Mouse (Mus musculus) Muller cell, postnatal 12 days (primary cell): ENCODE measurements around the gene Tekt2.

ENCODE experiments used
- DNase-seq: peaks from one replicate; pipeline ENCODE4 v3.0.0-alpha.2; 2015; ENCODE audit errors: inconsistent ontology term

The Tekt2 gene

DNA sequence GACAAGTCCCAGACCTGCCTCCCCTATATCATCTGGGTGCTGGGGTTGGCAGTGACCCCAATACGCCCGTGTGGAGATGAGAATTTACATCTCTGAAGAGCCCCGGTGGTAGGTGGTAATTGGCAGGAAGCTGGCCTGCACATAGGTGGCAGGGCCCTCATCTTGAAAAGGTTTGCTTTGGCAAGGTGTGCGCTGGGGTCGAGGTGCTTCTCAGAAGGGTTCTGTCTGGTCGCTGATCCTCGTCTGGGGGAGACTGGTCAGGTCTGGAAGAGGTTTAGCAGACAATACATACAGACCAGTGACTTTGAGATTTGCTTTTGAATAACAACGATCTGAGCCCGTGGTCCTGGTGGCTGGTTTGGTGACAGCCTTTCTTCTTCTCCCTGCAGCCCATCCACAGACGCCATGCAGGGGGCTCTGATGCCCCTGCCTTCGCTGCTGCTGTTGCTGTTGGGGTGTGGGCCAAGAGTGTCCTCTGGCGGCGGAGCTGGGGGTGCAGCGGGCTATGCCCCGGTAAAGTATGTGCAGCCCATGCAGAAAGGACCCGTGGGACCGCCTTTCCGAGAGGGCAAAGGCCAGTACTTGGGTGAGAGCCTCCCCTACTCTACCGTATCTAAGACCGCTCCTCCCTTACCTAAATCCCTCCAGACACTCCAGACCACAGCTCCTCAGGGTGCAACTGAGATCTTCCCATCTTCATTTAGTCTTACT lies 16.1 kb downstream of the Tekt2 start:
- DNase-seq: no peak

DNA sequence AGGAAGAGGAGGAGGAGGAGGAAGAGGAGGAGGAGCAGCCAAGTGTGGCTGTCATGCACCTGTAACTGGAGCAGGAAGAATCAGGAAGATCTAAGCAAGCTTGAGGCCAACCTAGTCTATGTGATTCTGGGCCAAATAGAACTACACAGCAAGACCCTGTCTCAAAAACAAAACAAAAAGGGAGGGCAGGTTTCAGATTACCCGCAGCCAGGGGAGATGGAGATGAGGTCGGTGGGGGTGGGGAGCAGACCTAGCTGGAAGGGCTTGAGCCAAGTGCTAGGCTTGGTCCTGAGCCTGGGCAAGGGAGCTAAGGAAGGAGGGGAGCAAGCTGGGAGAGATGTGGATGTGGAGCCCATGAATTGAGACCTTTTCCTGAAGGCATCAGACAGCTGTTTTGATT lies 18.7 kb downstream of the Tekt2 start:
- no peak for DNase-seq

GRCm38 (mm10) chr4:126306058-126306457 lies 19.4 kb downstream of the Tekt2 start:
- no peak for DNase-seq

GRCm38 (mm10) chr4:126305428-126305827 lies 20.1 kb downstream of the Tekt2 start:
- no peak for DNase-seq

DNA sequence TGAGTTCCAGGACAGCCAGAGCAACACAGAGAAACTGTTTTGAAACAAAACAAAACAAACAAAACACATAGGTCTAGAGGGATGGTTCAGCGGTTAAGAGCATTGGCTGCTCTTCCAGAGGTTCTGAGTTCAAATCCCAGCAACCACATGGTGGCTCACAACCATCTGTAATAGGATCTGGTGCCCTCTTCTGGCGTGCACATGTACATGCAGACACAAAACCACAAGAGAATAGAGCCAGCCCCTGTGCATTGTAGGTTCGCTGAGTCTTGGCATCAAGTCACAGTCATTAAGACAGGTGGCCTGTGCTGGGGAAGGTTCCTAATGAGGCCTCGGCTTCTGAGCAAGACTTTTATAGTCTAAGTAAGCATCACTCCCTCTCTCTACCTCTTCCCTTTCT lies 21.6 kb downstream of the Tekt2 start:
- no peak for DNase-seq

DNA sequence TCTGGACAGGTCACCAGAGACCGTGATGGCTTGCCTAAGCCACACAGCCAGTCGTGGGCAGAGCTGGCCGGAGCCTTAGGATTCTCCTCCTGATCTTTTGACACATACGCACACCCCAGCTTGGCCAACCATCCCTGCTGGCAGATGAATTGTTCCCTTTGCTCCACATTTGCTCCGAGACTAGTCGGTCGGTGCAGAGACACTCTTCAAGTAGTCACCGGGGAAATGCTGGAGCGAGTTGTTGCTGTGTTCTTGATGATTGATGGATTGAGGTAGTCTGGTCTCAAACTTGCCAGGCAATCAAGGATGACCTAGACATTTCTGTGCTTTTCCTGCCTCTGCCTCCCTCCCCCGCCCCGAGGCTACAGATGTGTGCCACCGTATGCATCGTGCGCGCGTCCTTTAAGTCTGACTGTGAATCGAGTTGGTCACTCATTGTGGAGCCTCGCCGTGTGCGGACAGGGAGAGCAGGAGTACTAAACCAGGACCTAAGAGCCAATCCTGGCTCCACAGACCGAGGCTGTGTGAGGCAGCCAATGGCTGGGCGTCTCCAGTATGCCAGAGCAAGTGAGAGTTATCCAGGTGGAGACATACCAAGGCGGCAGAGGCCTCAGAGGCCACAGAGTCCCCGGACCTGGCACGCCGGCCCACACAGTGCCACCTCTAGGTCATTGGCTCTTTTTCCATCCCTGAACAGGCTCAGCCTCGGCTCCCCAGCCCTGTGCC lies 23.7 kb downstream of the Tekt2 start:
- peak; percentile 26 for DNase-seq

GRCm38 (mm10) chr4:126300916-126301583 lies 24.4 kb downstream of the Tekt2 start:
- DNase-seq: peak; percentile 76

DNA sequence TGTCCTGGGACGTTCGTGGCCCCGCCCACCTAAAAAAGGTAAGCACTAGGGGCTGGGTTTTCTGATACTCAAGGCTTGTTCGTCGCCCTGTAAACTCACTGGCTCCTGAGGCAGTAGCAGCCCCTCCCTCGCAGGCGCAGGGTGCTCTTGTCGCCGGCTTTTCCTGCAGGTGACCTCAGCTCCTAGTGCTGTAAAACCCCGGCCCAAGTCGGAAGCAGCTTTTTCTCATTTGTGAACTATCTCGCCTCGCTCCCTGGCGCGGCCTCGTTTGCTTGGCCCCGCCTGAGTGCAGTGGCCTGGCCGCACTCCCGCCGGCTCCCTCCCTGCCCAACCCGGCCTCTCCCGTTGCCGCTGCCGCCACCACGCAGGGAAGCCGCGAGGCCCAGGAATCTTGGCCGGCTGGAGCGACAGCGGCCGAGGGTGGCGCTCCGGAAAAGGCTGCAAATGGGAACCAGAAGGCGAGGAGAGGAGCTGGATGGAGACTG lies 28.8 kb downstream of the Tekt2 start:
- DNase-seq: peak; percentile 82

DNA sequence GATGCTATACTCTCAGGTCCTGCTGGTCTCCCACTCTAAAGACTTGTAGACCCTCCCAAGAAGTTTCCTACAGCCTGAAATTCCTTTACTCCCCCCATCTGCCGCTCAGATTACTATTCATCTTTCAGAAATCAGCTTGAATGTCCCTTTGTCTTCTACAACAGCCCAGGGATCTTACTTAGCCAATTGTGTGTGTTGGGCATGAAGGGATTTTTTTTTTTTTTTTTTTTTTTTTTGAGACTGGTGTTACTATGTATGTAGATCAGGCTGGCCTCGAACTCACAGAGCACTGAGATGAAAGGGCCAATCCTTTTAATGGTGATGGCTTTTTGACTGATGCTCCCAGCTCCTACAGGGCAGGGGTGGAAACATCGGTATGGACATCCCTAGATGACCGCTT lies 29.6 kb downstream of the Tekt2 start:
- no peak for DNase-seq

GRCm38 (mm10) chr4:126295152-126295551 lies 30.3 kb downstream of the Tekt2 start:
- no peak for DNase-seq

- peak; percentile 75 for DNase-seq
These were observed 34.3 kb downstream of the Tekt2 start for GRCm38 (mm10) chr4:126291196-126291595.

DNA sequence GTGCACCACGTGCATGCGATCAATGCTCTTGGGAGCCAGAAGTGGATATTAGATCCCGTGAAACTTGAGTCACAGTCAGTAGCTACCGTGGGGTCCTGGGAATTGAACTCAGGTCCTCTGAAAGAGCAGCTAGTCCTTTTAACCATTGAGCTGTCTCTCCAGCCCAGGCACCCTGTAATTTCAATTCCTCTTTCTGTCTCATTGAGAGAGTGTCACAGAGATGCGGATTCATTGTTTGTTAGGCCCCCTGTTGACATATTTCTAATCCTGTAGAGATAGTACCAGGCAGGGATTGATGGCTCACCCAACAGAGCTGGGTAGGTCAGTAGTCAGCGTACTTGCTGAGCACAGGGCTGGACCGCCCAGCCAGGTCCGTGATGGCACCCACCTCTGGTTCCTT lies 35.2 kb downstream of the Tekt2 start:
- DNase-seq: no peak

DNA sequence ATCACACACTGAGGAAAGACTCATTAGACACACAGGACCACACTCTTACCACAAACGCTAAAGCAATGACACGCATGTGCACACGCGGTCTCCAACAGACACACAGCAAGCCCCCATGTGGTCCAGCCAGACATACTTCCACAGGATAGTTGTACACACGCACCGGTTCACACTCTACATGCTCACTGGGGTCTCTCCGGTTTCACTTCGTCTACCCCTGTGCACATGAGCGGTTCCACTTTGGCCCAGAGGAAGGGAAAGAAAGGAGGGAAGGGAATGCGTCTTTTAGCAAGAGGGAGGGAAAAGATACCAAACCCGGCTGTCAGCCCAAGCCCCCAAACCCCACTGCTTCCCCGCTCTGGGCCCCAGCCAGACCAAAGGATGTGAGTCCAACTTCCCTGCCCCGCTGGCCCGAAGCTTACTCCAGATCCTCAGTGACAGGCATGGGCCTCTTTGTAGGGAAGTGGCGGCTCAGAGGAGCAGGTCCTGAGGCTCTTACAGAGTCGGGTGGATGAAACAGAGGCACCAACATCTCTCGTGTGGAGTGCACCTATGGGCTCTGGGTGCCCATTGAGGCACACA lies 37.3 kb downstream of the Tekt2 start:
- DNase-seq: no peak

DNA sequence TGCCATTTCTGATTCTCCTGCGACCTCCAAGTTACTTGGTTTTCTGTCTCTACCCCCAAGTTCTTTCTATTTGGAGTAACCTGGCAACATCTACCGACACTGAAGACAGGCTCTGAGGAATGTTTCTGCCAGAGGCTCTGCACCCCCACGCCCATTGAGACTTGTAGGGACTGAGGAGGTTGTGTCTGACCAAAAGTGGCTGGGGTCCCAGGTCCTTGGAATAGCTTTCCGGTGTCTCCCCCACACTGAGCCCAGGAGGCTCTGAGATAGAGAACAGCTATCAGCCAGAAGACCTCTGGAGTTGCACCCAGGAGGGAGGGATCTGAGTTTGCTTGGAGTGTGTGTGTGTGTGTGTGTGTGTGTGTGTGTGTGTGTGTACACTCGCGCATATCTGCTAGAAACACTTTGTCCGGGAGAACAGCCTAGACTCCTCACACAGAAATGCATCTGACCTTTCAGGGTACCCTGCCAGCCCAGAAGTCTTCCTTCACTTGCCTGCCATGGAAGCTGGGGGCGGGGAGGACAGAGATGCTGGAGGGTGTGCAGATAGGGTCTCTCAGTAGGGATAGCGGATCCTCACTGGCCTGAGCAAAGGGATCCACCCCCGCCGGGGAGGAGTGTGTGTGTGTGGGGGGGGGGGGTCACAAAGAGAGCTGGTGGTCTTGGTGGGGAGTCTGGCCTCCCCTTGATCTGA lies 38.0 kb downstream of the Tekt2 start:
- no peak for DNase-seq

DNA sequence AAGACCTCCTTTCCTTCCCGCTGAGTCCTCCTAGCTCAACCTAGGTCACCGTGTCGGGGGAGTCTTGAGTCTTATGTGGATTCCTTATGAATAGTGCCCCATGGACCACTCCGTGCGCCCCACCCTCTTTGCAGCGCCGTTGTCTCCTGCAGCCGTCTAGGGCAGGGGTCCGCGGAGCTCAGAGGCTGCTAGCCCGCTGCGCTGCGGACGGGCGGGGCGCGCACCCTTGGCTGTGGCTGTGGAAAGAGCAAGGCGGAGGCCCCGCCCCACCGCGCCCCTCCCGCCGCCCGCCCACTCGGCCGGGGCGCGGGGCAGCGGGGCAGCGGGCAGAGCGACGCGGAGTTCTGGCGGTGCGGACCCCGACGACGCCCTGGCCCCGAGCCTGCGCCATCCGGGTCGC lies 39.0 kb downstream of the Tekt2 start, which contains the start of gene Col8a2:
Gene Col8a2 (plus strand): TSS at position 302 of the 400 bp plus-strand sequence.
- DNase-seq: peak; percentile 30

DNA sequence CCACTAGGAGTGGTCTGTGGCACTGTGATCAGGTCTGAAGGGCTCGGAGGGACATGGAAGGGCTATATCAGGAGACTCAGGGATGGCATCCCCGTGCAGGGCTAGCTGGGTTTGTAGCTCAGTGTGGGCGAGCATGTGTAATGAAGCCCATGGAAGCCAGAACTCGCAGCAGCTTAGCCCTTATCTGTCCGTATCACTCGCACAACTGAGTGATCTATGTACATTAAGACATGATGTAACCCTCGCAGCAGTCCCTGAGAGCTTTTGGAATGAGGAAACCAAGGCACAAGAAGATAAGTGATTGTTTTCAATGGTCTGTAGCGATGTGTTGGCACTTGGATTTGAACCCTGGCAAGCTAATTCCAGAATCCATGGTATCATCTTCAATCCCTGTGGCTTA lies 41.9 kb downstream of the Tekt2 start:
- DNase-seq: no peak

DNA sequence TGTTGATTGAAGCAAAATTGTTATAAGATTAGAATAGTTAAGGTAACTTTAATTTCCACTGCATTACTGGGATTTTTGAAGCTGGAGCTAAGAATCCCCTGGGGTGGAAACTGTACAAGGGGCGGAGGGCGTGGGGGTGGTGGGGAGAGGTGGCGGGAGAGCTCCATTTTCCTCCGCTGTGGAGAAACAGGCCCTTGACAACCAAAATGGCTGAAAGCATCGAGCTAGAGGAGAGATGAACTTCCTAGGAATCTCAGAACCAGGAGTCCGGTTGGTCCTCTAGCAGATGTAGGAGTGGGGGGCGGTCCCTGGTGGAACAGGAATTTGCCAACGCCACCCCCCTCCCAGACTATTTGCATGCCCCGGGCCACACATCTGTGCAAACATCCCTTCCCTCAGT lies 43.8 kb downstream of the Tekt2 start:
- no peak for DNase-seq

- DNase-seq: no peak
These were observed 46.5 kb downstream of the Tekt2 start for GRCm38 (mm10) chr4:126278961-126279360.

GRCm38 (mm10) chr4:126278565-126278915 lies 46.9 kb downstream of the Tekt2 start:
- DNase-seq: no peak

DNA sequence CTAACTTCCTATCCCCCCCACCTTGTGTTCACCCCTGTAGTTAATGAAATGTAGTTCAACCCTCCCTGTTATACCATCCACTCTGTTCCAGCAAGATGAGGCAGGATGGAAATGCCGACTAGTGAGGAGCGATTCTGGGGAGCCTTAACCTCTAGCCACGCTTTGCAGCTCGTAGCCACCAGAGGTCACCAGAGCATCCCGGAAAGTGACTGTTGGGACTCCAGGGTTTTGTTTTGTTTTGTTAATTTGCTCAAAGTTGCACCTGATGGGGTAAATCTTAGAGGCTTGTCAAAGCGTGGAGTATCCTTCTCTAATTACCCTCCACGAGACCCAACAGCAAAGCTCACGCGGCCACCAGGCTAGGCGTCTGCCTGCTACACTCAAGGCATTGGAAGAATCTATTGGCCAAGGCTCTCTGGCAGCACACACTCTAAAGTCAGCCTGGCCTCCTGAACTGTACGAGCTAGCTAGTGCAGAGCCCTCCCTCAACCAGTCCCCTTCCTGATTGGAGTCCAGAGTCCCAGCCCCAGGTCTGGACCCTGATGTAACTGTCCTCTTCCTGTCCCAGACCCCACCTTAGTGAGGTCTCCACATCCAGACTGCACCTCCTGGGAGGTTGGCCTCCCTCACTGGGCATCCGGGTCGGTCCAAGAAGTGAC lies 47.5 kb downstream of the Tekt2 start:
- peak; percentile 60 for DNase-seq

DNA sequence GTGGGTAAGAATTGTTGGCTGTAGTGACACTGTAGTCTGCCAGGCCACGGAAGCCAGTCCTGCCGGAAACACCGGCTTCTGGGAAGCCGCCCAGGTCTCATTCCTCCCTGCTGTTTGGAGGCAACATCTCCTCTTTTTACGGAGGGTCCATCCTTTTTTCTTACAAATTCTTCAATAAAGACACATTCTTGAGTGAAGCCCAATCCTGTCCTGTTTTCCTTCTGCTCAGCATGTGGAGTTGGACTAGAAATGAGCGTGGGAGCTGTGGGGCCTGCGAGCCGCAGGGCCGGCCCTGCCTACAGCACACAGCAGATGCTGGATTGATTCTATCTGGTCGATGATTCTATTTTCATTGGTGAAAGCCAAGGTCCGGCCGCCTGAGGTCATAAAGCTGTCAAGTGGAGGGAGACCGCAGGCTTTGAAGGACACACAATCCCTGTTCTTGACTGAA lies 49.8 kb downstream of the Tekt2 start:
- peak; percentile 53 for DNase-seq
